Mouse (Mus musculus) kidney, postnatal 0 days (tissue): ENCODE results near the gene C77080. TPM values are rescaled to one million over a fixed set of nuclear protein-coding genes. Genes with fewer than 3 reads are reported as not detected.

Experiments used
- ATAC-seq: fragments of 200-750 bp; cut with Nextera tagmentation; replicated peaks from 2 replicates; pipeline ENCODE4 v1.8.0; 2017; ENCODE audit warnings: low read depth, moderate number of reproducible peaks, moderate TSS enrichment, moderate library complexity; ENCODE audit not compliant: low FRiP score
- DNase-seq: peaks from one replicate; pipeline ENCODE4 v3.0.0-alpha.2; 2016; ENCODE audit warnings: low spot score
- H3K27ac ChIP-seq: fragments of 300-500 bp; sonication (generic); 2 replicates; pipeline ENCODE4 v1.5.1; 2014; ENCODE audit warnings: mild to moderate bottlenecking
- H3K27me3 ChIP-seq: fragments of 300-500 bp; sonication (generic); 2 replicates; pipeline ENCODE4 v1.6.1; 2014; ENCODE audit warnings: low read length, mixed read lengths; ENCODE audit not compliant: insufficient read depth
- H3K36me3 ChIP-seq: fragments of 300-500 bp; sonication (generic); 2 replicates; pipeline ENCODE4 v1.6.1; 2014; ENCODE audit warnings: low read length, mixed read lengths; ENCODE audit not compliant: insufficient read depth
- H3K4me1 ChIP-seq: fragments of 300-500 bp; sonication (generic); replicated peaks from 2 replicates; pipeline ENCODE4 v1.6.1; 2014; ENCODE audit warnings: antibody characterized with exemption, low read length, mixed read lengths; ENCODE audit not compliant: insufficient read depth
- H3K4me2 ChIP-seq: fragments of 300-500 bp; sonication (generic); 2 replicates; pipeline ENCODE4 v1.6.1; 2014; ENCODE audit warnings: mild to moderate bottlenecking, low read length, moderate library complexity, mixed read lengths
- H3K4me3 ChIP-seq: fragments of 300-500 bp; sonication (generic); replicated peaks from 2 replicates; pipeline ENCODE4 v1.5.1; 2014; ENCODE audit warnings: low read depth, low read length
- H3K9ac ChIP-seq: fragments of 300-500 bp; sonication (generic); 2 replicates; pipeline ENCODE4 v1.6.1; 2014; ENCODE audit warnings: low read depth, low read length
- H3K9me3 ChIP-seq: fragments of 300-500 bp; sonication (generic); replicated peaks from 2 replicates; pipeline ENCODE4 v1.6.1; 2016; ENCODE audit warnings: low read length, inconsistent platforms, mixed read lengths
- CTCF ChIP-seq: IDR thresholded peaks from 2 replicates; pipeline ENCODE4 v1.5.1; 2016; ENCODE audit warnings: antibody characterized with exemption, low read depth, mild to moderate bottlenecking, moderate library complexity
- WGBS: fragments of 180-500 bp; shearing (Covaris S2); extraction: QIAGEN DNeasy Blood & Tissue Kit; methylation state at CpG from one replicate; pipeline ENCODE4 v1.1.7; 2014; 5-methylcytosine and 5-hydroxymethylcytosine counted together
- polyA plus RNA-seq: library from polyadenylated mRNA; unstranded; fragments of >200 nt; fragmentation: Nextera tagmentation; extraction: Ambion mirVana; gene quantifications from 2 replicates; pipeline ENCODE4 v1.2.1, GENCODE M21; 2015

Gene C77080
- polyA plus RNA-seq, 1 experiment from 2014 or later: 11.3 TPM

DNA sequence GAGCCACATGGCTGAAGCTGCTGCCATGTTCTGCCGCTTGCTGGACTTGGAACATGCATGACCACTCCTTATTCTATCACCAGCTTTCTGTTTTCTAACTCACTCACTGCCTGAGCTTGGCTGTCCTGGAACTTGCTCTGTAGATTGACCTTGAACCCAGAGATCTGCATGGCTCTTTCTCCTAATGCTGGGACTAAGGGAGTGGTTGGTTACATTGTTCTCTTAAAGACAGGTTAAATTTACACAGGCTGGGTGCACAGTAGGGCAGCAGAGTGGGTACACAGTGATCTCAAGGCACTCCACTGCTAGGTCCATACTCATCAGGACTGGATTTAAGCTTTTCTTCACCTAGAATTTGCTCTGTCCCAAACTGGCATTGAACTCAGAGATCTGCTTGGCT lies 66.9 kb downstream of the C77080 start:
- Histone ChIP-seq H3K27ac (no peak overlapping the region), H3K9ac (no peak overlapping the region), H3K4me2 (no peak overlapping the region), H3K36me3 (peaks cover 24% of the 10 kb centered on the region), H3K4me1 (peaks cover 12% of the 10 kb centered on the region), H3K27me3 (no peaks in the 10 kb centered on the region), H3K4me3 (no peak overlapping the region), H3K9me3 (no peaks in the 10 kb centered on the region)
- 89% methylated on average over 1 of the region's 1 CpGs for whole genome bisulfite sequencing
- ATAC-seq: no peak
- no peak for DNase-seq
- no peak for TF ChIP-seq CTCF

DNA sequence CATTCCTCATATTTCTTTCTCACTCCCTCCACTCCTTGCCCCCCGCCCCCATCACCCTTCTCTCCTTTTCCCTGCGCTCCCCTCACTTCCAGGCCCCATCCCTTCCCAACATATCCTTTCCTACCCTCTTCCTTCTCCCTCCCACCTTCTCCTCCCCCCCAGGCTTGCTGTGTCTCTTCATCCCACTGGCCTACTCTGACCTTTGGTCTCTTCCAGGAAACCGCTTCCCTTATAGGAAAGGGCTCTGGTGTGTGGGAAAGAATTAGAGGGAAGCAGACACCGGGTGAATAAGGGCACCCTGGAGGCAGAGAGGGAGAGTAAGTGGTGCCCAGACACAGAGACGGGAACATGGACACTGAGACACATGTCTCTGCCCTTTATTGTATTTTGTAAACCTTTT lies 69.5 kb downstream of the C77080 start:
- no peak overlapping the region for H3K4me3 ChIP-seq
- H3K4me2 ChIP-seq: peak overlapping the region; percentile 81; the same call in 1 of the 2 replicates
- H3K36me3 ChIP-seq: peaks cover 14% of the 10 kb centered on the region
- no peaks in the 10 kb centered on the region for H3K27me3 ChIP-seq
- no peak overlapping the region for H3K27ac ChIP-seq
- WGBS: 49% methylated on average over 5 of the region's 5 CpGs
- no peak for TF ChIP-seq CTCF
- H3K4me1 ChIP-seq: peaks cover 22% of the 10 kb centered on the region
- no peaks in the 10 kb centered on the region for H3K9me3 ChIP-seq
- H3K9ac ChIP-seq: no peak overlapping the region
- ATAC-seq: no peak
- peak; percentile 13 for DNase-seq

DNA sequence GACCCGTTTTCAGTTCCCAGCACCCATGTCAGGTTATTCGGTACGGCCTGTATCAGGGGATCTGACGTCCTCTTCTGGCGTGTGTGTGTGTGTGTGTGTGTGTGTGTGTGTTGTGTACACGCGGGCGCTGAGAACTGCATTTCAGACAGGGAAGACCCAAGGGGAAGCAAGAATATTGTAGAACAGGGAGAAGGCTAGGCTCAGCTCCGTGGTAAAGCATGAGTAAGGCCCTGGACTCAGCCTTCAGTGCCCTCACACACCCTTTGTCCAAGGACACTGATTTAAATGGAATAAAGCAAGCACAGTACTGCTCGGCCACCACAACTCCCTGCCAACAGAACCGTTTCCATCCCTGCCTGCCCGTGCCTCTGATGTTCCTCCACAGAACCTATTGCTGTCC lies 70.7 kb downstream of the C77080 start:
- ATAC-seq (no peak), DNase-seq (no peak)
- peak overlapping the region; percentile 77 for H3K27ac ChIP-seq

DNA sequence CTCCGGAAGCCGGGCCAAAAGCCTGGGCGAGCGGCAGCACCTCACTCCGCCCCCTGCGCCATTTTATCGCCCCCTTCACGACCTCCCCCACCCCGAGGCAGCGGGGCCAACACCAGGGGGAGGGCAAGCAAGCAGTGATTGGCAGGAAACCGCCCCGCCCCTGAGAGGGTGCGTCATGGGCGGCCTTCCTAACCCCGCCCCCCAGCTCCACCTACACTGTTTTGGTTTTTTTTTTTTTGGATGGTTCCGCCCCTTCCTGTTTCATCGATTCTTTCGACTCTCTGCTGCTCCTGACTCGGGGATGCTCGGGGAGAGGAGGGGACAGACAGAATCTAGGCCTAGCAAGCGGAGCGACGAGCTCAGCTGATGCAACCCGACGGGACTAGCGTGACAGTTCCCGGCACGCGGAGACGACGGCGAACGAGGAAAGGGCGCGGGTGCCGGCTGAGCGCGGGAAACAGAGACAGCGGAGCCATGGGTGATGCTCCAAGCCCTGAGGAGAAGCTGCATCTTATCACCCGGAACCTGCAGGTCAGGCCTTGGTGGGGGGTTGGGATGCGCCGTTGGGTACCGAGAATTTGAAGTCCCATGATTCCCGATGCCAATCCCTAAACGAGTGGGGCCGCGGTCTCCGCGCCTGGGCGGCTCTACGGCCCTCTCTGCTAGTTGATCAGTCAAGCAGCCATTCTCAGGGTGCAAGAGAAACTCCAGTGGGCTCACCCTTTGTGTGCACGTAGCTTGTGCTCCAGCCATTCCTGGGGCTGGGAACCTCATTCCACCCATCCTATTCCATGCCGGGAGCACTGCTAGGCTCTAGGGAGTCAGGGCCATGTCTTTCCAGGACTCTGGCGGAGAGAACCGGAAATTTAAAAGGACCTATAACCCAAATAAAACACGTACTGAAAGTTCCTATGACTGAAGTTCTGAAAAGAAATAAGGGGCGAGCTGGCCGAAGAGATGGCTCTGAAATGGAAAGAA lies 71.4 kb downstream of the C77080 start, which contains the start of the genes S100pbp and Yars:
S100pbp (minus strand) TSS at position 186 of the 978 bp plus-strand sequence.
Yars (plus strand) TSS at position 219 of the 978 bp plus-strand sequence.
- WGBS: under 1% methylated on average over 58 of the region's 58 CpGs

More for the DNA sequence above, 70.7 kb downstream of the C77080 start:
- H3K27me3 ChIP-seq: no peaks in the 10 kb centered on the region
- WGBS: 3% methylated on average over 12 of the region's 12 CpGs
- H3K4me2 ChIP-seq: peak overlapping the region; percentile 81
- no peaks in the 10 kb centered on the region for H3K9me3 ChIP-seq
- H3K9ac ChIP-seq: peak overlapping the region; percentile 69
- H3K4me1 ChIP-seq: peaks cover 22% of the 10 kb centered on the region
- no peak for TF ChIP-seq CTCF
- peaks cover 4% of the 10 kb centered on the region; the same call in 1 of the 2 replicates for H3K36me3 ChIP-seq
- peak overlapping the region; percentile 69 for H3K4me3 ChIP-seq

DNA sequence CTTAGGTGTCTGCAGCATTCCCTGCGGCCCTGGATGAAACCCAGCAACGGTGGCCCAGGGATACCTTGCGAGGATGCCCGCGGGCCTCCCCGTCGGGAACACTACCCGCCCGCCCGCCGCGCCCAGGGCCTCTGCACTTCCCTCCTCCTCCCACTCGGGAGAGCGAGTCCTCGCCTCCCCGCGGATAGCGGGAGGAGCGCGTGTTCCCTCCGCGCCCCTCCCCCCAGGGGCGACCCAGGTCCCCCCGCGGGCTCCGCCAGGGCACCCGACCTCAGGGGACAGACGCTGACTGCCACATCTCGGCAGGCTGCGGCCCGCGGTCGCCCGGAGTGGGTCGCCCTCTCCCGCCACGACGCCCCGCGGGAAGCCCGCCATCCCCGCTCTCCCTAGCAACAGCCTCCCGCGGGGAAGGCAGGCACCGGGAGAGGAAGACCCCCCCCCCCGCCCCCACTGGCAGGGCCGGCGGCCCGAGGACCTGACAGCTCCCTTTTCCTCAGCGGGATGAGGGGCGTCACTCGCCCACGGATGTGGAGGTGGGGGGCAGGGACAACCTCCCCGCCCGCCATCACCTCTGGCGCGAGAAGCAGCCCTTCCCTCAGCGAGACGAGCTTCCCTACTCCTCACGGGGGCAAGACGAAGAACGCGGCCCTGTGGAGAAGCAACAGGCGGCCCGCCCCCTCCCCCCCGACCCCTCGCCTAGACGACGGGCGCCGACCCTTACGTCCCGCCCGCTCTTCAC lies 72.2 kb downstream of the C77080 start:
- Histone ChIP-seq H3K36me3 (peaks cover 3% of the 10 kb centered on the region; the same call in 1 of the 2 replicates), H3K9ac (peak overlapping the region; percentile 77), H3K4me2 (peak overlapping the region; percentile 60), H3K4me1 (peaks cover 22% of the 10 kb centered on the region), H3K9me3 (no peaks in the 10 kb centered on the region), H3K27me3 (no peaks in the 10 kb centered on the region), H3K27ac (peak overlapping the region; percentile 90), H3K4me3 (peak overlapping the region; percentile 69)
- DNase-seq (peak; percentile 28), ATAC-seq (no peak; the same call in 1 of the 2 replicates)
- no peak for TF ChIP-seq CTCF
- under 1% methylated on average over 59 of the region's 74 CpGs for WGBS

More for the DNA sequence above, 71.4 kb downstream of the C77080 start, which contains the start of the genes S100pbp and Yars:
- ATAC-seq: peak; percentile 85
- no peaks in the 10 kb centered on the region for H3K9me3 ChIP-seq
- H3K4me1 ChIP-seq: peaks cover 22% of the 10 kb centered on the region
- peak within 1 kb of the TSS; percentile 69 for H3K4me3 ChIP-seq
- peaks cover 3% of the 10 kb centered on the region; the same call in 1 of the 2 replicates for H3K36me3 ChIP-seq
- H3K4me2 ChIP-seq: peak within 1 kb of the TSS; percentile 81
- H3K27me3 ChIP-seq: no peaks in the 10 kb centered on the region
- peak; percentile 52 for TF ChIP-seq CTCF
- peak within 1 kb of the TSS; percentile 90 for H3K27ac ChIP-seq
- DNase-seq: peak; percentile 98
- H3K9ac ChIP-seq: peak within 1 kb of the TSS; percentile 77
